ENCODE assay signal across 14 mouse cellular contexts in the genomic region with DNA sequence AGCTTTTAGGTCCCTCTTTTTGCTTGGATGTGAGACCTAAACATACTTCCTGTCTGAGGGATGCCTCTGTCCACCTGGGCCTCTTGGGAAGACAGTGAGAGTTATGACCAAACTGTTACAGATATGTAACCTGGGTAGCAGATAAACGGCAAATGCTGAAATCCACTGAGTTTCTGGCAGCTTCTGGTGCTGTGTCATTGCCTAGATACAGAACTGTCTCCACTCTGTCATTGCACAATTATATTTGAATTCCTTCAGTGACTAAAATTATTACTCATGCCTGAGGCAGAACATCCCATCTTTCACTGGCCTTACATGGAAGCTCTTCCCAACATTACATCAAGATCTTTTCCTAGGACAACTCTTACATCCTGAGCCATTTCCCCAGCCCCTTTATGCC.
"Had no signal": no experiment of that assay in that cellular context is flagged by ENCODE, and none has a peak within 500 bp of the region (broad histone marks: within the 10 kb centered on the region; RNA-seq: fewer than 3 reads in every experiment).

No protein-coding gene starts in this region.

- H3K4me3 ChIP-seq: midbrain, embryonic 10.5 days; midbrain, embryonic 13.5 days; midbrain, embryonic 15.5 days; neural tube, embryonic 12.5 days; stomach, embryonic 15.5 days had no signal

- H3K9me3 ChIP-seq: midbrain, embryonic 10.5 days; midbrain, embryonic 13.5 days; midbrain, embryonic 15.5 days; neural tube, embryonic 12.5 days; stomach, embryonic 15.5 days had no signal

- H3K4me2 ChIP-seq: lung, embryonic 14.5 days; midbrain, embryonic 13.5 days; midbrain, embryonic 15.5 days; neural tube, embryonic 12.5 days; stomach, embryonic 15.5 days had no signal

- ATAC-seq: midbrain, embryonic 13.5 days; midbrain, embryonic 15.5 days had no signal

- H3K27ac ChIP-seq: midbrain, embryonic 10.5 days; midbrain, embryonic 13.5 days; midbrain, embryonic 15.5 days; neural tube, embryonic 12.5 days; stomach, embryonic 15.5 days; stomach, postnatal 0 days had no signal

- H3K9ac ChIP-seq: lung, embryonic 14.5 days; midbrain, embryonic 13.5 days; midbrain, embryonic 15.5 days; neural tube, embryonic 12.5 days; stomach, embryonic 15.5 days had no signal

- DNase-seq: lung, adult 18-20 months; lung, embryonic 14.5 days; lung, postnatal 10 days; lung, postnatal 4 days; right cerebral cortex, postnatal 14 days; thymus, adult 2 months; thymus, postnatal 25 days; thymus, postnatal 4 days had no signal

- H3K4me1 ChIP-seq: midbrain, embryonic 10.5 days; midbrain, embryonic 13.5 days; midbrain, embryonic 15.5 days; neural tube, embryonic 12.5 days; stomach, embryonic 15.5 days had no signal

- H3K36me3 ChIP-seq: midbrain, embryonic 10.5 days; midbrain, embryonic 13.5 days; midbrain, embryonic 15.5 days; neural tube, embryonic 12.5 days; stomach, embryonic 15.5 days had no signal

- H3K27me3 ChIP-seq: midbrain, embryonic 13.5 days; midbrain, embryonic 15.5 days; neural tube, embryonic 12.5 days; stomach, embryonic 15.5 days had no signal
